In genomic region chr11:96875745-96876144, GRCm38 (mm10) we compare ENCODE assay signal across 9 mouse cellular contexts. TPM values are rescaled to one million over a fixed set of nuclear protein-coding genes. Genes with fewer than 3 reads are reported as not detected.
DNase-seq lines count a peak whose midpoint lies in the region; ATAC-seq and TF ChIP-seq lines count a peak whose summit lies in the region.
"Had no signal": no experiment of that assay in that cellular context is flagged by ENCODE, and none has a peak within 500 bp of the region (broad histone marks: within the 10 kb centered on the region; RNA-seq: fewer than 3 reads in every experiment).

No protein-coding gene starts in this region.

- H3K9ac ChIP-seq in embryonic facial prominence, embryonic 13.5 days: peak overlapping the region; percentile 58
- peak overlapping the region; percentile 71 for H3K9ac ChIP-seq in heart, embryonic 13.5 days
- H3K9ac ChIP-seq in liver, embryonic 13.5 days: no peak overlapping the region
- no peak overlapping the region for H3K9ac ChIP-seq in stomach, postnatal 0 days (ENCODE audit: low read length)

- H3K36me3 ChIP-seq in embryonic facial prominence, embryonic 13.5 days: no peaks in the 10 kb centered on the region
- no peaks in the 10 kb centered on the region for H3K36me3 ChIP-seq in heart, embryonic 13.5 days
- no peaks in the 10 kb centered on the region for H3K36me3 ChIP-seq in liver, embryonic 13.5 days
- no peaks in the 10 kb centered on the region for H3K36me3 ChIP-seq in stomach, postnatal 0 days (ENCODE audit: control insufficient read depth, insufficient read depth, low read length)

- WGBS in embryonic facial prominence, embryonic 13.5 days: under 1% methylated on average over 35 of the region's 35 CpGs
- WGBS in heart, embryonic 13.5 days: under 1% methylated on average over 35 of the region's 35 CpGs
- under 1% methylated on average over 35 of the region's 35 CpGs for WGBS in liver, embryonic 13.5 days (ENCODE audit: insufficient replicate concordance)
- under 1% methylated on average over 35 of the region's 35 CpGs for whole genome bisulfite sequencing in stomach, postnatal 0 days

- 0 out of 2 replicates have a peak overlapping the region, but pooled peaks have one; percentile 49 for H3K27ac ChIP-seq in embryonic facial prominence, embryonic 13.5 days
- H3K27ac ChIP-seq in heart, embryonic 13.5 days (replicated peaks): no peak overlapping the region
- H3K27ac ChIP-seq in liver, embryonic 13.5 days: no peak overlapping the region
- no peak overlapping the region for H3K27ac ChIP-seq in stomach, postnatal 0 days (replicated peaks)

- no peak for TF ChIP-seq CTCF in stomach, postnatal 0 days (IDR thresholded peaks at IDR 0.05; ENCODE audit: low read depth)

- ATAC-seq in embryonic facial prominence, embryonic 13.5 days (ENCODE audit: insufficient number of reproducible peaks, insufficient read depth, low FRiP score, low TSS enrichment, low read depth): no peak
- ATAC-seq in heart, embryonic 13.5 days (ENCODE audit: extremely low read depth, insufficient number of reproducible peaks, low FRiP score, low TSS enrichment): no peak
- no peak for ATAC-seq in liver, embryonic 13.5 days (ENCODE audit: low read depth)
- ATAC-seq in stomach, postnatal 0 days (ENCODE audit: low FRiP score, low TSS enrichment): peak; percentile 74; the same call in 1 of the 2 replicates
- ATAC-seq: Patski had no signal

- no peak for TF ChIP-seq EP300 in stomach, postnatal 0 days (optimal IDR thresholded peaks at IDR 0.05)

- DNase-seq in urinary bladder, postnatal 25 days (ENCODE audit: low spot score): peak; percentile 36
- DNase-seq in urinary bladder, adult 2 months (ENCODE audit: low spot score): no peak
- DNase-seq in kidney, postnatal 14 days: peak; percentile 76
- DNase-seq in liver, embryonic 13.5 days: no peak
- peak; percentile 95 for DNase-seq in neural tube, embryonic 10.5 days (ENCODE audit: extremely low spot score, low spot score)
- peak; percentile 63 for DNase-seq in stomach, postnatal 0 days (ENCODE audit: low spot score)

- H3K4me1 ChIP-seq in embryonic facial prominence, embryonic 13.5 days: peaks cover 46% of the 10 kb centered on the region
- H3K4me1 ChIP-seq in heart, embryonic 13.5 days: peaks cover 28% of the 10 kb centered on the region
- H3K4me1 ChIP-seq in liver, embryonic 13.5 days (replicated peaks): peaks cover 19% of the 10 kb centered on the region
- 0 out of 2 replicates have a peak, but pooled peaks cover 2% of the 10 kb centered on the region for H3K4me1 ChIP-seq in stomach, postnatal 0 days (replicated peaks; ENCODE audit: control insufficient read depth, insufficient read depth)

- H3K4me2 ChIP-seq in embryonic facial prominence, embryonic 13.5 days: peak overlapping the region; percentile 81
- peak overlapping the region; percentile 82 for H3K4me2 ChIP-seq in heart, embryonic 13.5 days
- H3K4me2 ChIP-seq in liver, embryonic 13.5 days: peak overlapping the region; percentile 50
- peak overlapping the region; percentile 53 for H3K4me2 ChIP-seq in stomach, postnatal 0 days (replicated peaks; ENCODE audit: low read depth)

- H3K4me3 ChIP-seq in embryonic facial prominence, embryonic 13.5 days: peak overlapping the region; percentile 46
- peak overlapping the region; percentile 51 for H3K4me3 ChIP-seq in heart, embryonic 13.5 days
- peak overlapping the region; percentile 27; the same call in 1 of the 2 replicates for H3K4me3 ChIP-seq in liver, embryonic 13.5 days (replicated peaks)
- H3K4me3 ChIP-seq in stomach, postnatal 0 days (ENCODE audit: low read depth, low read length): peak overlapping the region; percentile 31

- no peaks in the 10 kb centered on the region for H3K9me3 ChIP-seq in embryonic facial prominence, embryonic 13.5 days
- H3K9me3 ChIP-seq in heart, embryonic 13.5 days: no peaks in the 10 kb centered on the region
- H3K9me3 ChIP-seq in liver, embryonic 13.5 days (replicated peaks): no peaks in the 10 kb centered on the region
- H3K9me3 ChIP-seq in stomach, postnatal 0 days (ENCODE audit: control insufficient read depth, low read length): no peaks in the 10 kb centered on the region

- H3K27me3 ChIP-seq in embryonic facial prominence, embryonic 13.5 days: peaks cover 5% of the 10 kb centered on the region
- H3K27me3 ChIP-seq in heart, embryonic 13.5 days (replicated peaks): peaks cover 56% of the 10 kb centered on the region
- peaks cover 81% of the 10 kb centered on the region for H3K27me3 ChIP-seq in liver, embryonic 13.5 days
- H3K27me3 ChIP-seq in stomach, postnatal 0 days (ENCODE audit: control insufficient read depth, insufficient read depth, low read length): no peaks in the 10 kb centered on the region

RNA-seq across cellular contexts. Expression of gene Copz2, which starts 26.1 kb away (rescaled TPM):
- 111 and 117 TPM in 2 replicates for polyA plus RNA-seq in urinary bladder, adult 2 months (2012; rRNA removed)
- polyA plus RNA-seq in embryonic facial prominence, embryonic 13.5 days (2015; fragmentation: Nextera tagmentation; extraction: Ambion mirVana): 123 and 125 TPM in 2 replicates
- polyA plus RNA-seq in heart, embryonic 13.5 days (2015; fragmentation: Nextera tagmentation; extraction: Ambion mirVana): 109 and 113 TPM in 2 replicates
- polyA plus RNA-seq in liver, embryonic 13.5 days (2015; fragmentation: Nextera tagmentation; extraction: Ambion mirVana): 19.7 and 20.0 TPM in 2 replicates
- polyA plus RNA-seq in stomach, postnatal 0 days (2015; fragmentation: Nextera tagmentation; extraction: Ambion mirVana): 84.7 and 95.1 TPM in 2 replicates

RNA-seq across cellular contexts. Expression of gene Cdk5rap3, which starts 40.6 kb away (rescaled TPM):
- 46.5 and 47.5 TPM in 2 replicates for polyA plus RNA-seq in urinary bladder, adult 2 months (2012; rRNA removed)
- polyA plus RNA-seq in embryonic facial prominence, embryonic 13.5 days (2015; fragmentation: Nextera tagmentation; extraction: Ambion mirVana): 89.4 and 94.8 TPM in 2 replicates
- 50.4 and 52.4 TPM in 2 replicates for polyA plus RNA-seq in heart, embryonic 13.5 days (2015; fragmentation: Nextera tagmentation; extraction: Ambion mirVana)
- 39.6 and 44.4 TPM in 2 replicates for polyA plus RNA-seq in liver, embryonic 13.5 days (2015; fragmentation: Nextera tagmentation; extraction: Ambion mirVana)
- 61.7 and 64.9 TPM in 2 replicates for polyA plus RNA-seq in stomach, postnatal 0 days (2015; fragmentation: Nextera tagmentation; extraction: Ambion mirVana)

RNA-seq across cellular contexts. Expression of gene Nfe2l1, which starts 46.0 kb away (rescaled TPM):
- polyA plus RNA-seq in urinary bladder, adult 2 months (2012; rRNA removed): 120 and 137 TPM in 2 replicates
- polyA plus RNA-seq in embryonic facial prominence, embryonic 13.5 days (2015; fragmentation: Nextera tagmentation; extraction: Ambion mirVana): 61.7 and 66.5 TPM in 2 replicates
- 67.2 and 70.8 TPM in 2 replicates for polyA plus RNA-seq in heart, embryonic 13.5 days (2015; fragmentation: Nextera tagmentation; extraction: Ambion mirVana)
- polyA plus RNA-seq in liver, embryonic 13.5 days (2015; fragmentation: Nextera tagmentation; extraction: Ambion mirVana): 19.2 and 20.2 TPM in 2 replicates
- polyA plus RNA-seq in stomach, postnatal 0 days (2015; fragmentation: Nextera tagmentation; extraction: Ambion mirVana): 32.4 and 35.6 TPM in 2 replicates

RNA-seq across cellular contexts. Expression of gene Prr15l, which starts 52.2 kb away (rescaled TPM):
- polyA plus RNA-seq in urinary bladder, adult 2 months (2012; rRNA removed): 7.6 and 8.9 TPM in 2 replicates
- 2.4 and 3.4 TPM in 2 replicates for polyA plus RNA-seq in embryonic facial prominence, embryonic 13.5 days (2015; fragmentation: Nextera tagmentation; extraction: Ambion mirVana)
- polyA plus RNA-seq in heart, embryonic 13.5 days (2015; fragmentation: Nextera tagmentation; extraction: Ambion mirVana): 0.79 and 1.0 TPM in 2 replicates
- polyA plus RNA-seq in liver, embryonic 13.5 days (2015; fragmentation: Nextera tagmentation; extraction: Ambion mirVana): 4.4 and 5.2 TPM in 2 replicates
- polyA plus RNA-seq in stomach, postnatal 0 days (2015; fragmentation: Nextera tagmentation; extraction: Ambion mirVana): 112 and 116 TPM in 2 replicates

Comparison
In these comparisons a context has a peak if more than half of its experiments do, and no peak if none do; other contexts are left out.
1. DNase-seq: peak in urinary bladder, postnatal 25 days (single experiment), kidney, postnatal 14 days (single experiment), neural tube, embryonic 10.5 days (single experiment) and stomach, postnatal 0 days (single experiment); none in urinary bladder, adult 2 months (single experiment) and liver, embryonic 13.5 days (single experiment).
2. H3K9ac ChIP-seq: peak in embryonic facial prominence, embryonic 13.5 days (single experiment) and heart, embryonic 13.5 days (single experiment); none in liver, embryonic 13.5 days (single experiment) and stomach, postnatal 0 days (single experiment).
3. Peak in every context shown above with its lines, with median percentiles within 50 percentile points of each other: H3K4me2 ChIP-seq and H3K4me3 ChIP-seq.